Mouse (Mus musculus) kidney, postnatal 0 days (tissue): ENCODE data around the gene Svopl. TPM values are rescaled to one million over a fixed set of nuclear protein-coding genes. Genes with fewer than 3 reads are reported as not detected.

Experiments used
- ATAC-seq: fragments of 200-750 bp; cut with Nextera tagmentation; replicated peaks from 2 replicates; pipeline ENCODE4 v1.8.0; 2017; ENCODE audit warnings: low read depth, moderate number of reproducible peaks, moderate TSS enrichment, moderate library complexity; ENCODE audit not compliant: low FRiP score
- DNase-seq: peaks from one replicate; pipeline ENCODE4 v3.0.0-alpha.2; 2016; ENCODE audit warnings: low spot score
- H3K27ac ChIP-seq: fragments of 300-500 bp; sonication (generic); 2 replicates; pipeline ENCODE4 v1.5.1; 2014; ENCODE audit warnings: mild to moderate bottlenecking
- H3K27me3 ChIP-seq: fragments of 300-500 bp; sonication (generic); 2 replicates; pipeline ENCODE4 v1.6.1; 2014; ENCODE audit warnings: low read length, mixed read lengths; ENCODE audit not compliant: insufficient read depth
- H3K36me3 ChIP-seq: fragments of 300-500 bp; sonication (generic); 2 replicates; pipeline ENCODE4 v1.6.1; 2014; ENCODE audit warnings: low read length, mixed read lengths; ENCODE audit not compliant: insufficient read depth
- H3K4me1 ChIP-seq: fragments of 300-500 bp; sonication (generic); replicated peaks from 2 replicates; pipeline ENCODE4 v1.6.1; 2014; ENCODE audit warnings: antibody characterized with exemption, low read length, mixed read lengths; ENCODE audit not compliant: insufficient read depth
- H3K4me2 ChIP-seq: fragments of 300-500 bp; sonication (generic); 2 replicates; pipeline ENCODE4 v1.6.1; 2014; ENCODE audit warnings: mild to moderate bottlenecking, low read length, moderate library complexity, mixed read lengths
- H3K4me3 ChIP-seq: fragments of 300-500 bp; sonication (generic); replicated peaks from 2 replicates; pipeline ENCODE4 v1.5.1; 2014; ENCODE audit warnings: low read depth, low read length
- H3K9ac ChIP-seq: fragments of 300-500 bp; sonication (generic); 2 replicates; pipeline ENCODE4 v1.6.1; 2014; ENCODE audit warnings: low read depth, low read length
- H3K9me3 ChIP-seq: fragments of 300-500 bp; sonication (generic); replicated peaks from 2 replicates; pipeline ENCODE4 v1.6.1; 2016; ENCODE audit warnings: low read length, inconsistent platforms, mixed read lengths
- CTCF ChIP-seq: IDR thresholded peaks from 2 replicates; pipeline ENCODE4 v1.5.1; 2016; ENCODE audit warnings: antibody characterized with exemption, low read depth, mild to moderate bottlenecking, moderate library complexity
- WGBS: fragments of 180-500 bp; shearing (Covaris S2); extraction: QIAGEN DNeasy Blood & Tissue Kit; methylation state at CpG from one replicate; pipeline ENCODE4 v1.1.7; 2014; 5-methylcytosine and 5-hydroxymethylcytosine counted together
- polyA plus RNA-seq: library from polyadenylated mRNA; unstranded; fragments of >200 nt; fragmentation: Nextera tagmentation; extraction: Ambion mirVana; gene quantifications from 2 replicates; pipeline ENCODE4 v1.2.1, GENCODE M21; 2015

The Svopl gene
- polyA plus RNA-seq, 1 experiment from 2014 or later = 16.8 TPM

DNA sequence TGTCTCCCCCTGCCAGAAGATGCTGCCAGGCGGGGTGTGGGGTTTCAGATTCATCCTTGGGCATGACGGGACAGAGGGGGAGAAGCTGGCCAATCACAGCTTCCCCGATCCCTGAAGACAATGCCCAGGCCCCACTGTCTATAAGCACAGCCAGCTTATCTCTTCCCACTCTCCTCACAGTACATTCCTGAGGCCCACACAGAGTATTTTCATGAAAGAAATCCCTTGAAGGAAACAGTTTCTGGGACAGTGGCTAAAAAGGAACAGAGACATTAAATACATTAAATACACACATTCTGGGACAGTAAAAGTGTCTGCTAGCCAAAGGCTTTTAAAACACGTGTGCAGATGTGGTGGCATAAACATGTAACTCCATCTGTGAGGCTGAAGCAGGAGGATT lies 33.6 kb upstream of the Svopl start:
- no peak for TF ChIP-seq CTCF
- no peaks in the 10 kb centered on the region for H3K27me3 ChIP-seq
- no peak overlapping the region for H3K27ac ChIP-seq
- H3K36me3 ChIP-seq = no peaks in the 10 kb centered on the region
- H3K4me1 ChIP-seq = 0 out of 2 replicates have a peak, but pooled peaks cover 7% of the 10 kb centered on the region
- ATAC-seq (no peak), DNase-seq (no peak)
- H3K9me3 ChIP-seq = no peaks in the 10 kb centered on the region
- no peak overlapping the region for H3K4me3 ChIP-seq
- no peak overlapping the region for H3K9ac ChIP-seq
- no peak overlapping the region for H3K4me2 ChIP-seq
- 79% methylated on average over 4 of the region's 4 CpGs for WGBS

DNA sequence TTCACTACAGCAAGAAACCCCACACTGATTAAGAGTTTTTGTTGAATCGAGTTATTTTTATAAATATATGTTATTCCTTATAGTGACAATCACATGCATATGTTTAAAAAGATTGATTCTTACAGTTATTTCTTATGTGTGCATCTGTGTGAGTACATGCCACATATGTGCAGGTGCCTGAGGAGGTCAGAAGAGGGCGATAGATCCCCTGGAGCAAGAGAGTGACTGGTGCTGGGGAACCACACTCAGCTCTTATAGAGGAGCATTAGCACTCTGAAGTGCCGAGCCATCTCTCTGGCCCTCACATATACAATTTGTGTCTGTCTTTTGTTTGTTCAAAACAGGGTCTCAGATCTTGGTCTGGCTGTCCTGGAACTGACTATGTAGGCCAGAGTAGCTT lies 26.8 kb upstream of the Svopl start:
- no peak overlapping the region for H3K27ac ChIP-seq
- no peaks in the 10 kb centered on the region for H3K27me3 ChIP-seq
- 91% methylated on average over 3 of the region's 3 CpGs for WGBS
- H3K4me1 ChIP-seq = peaks cover 3% of the 10 kb centered on the region; the same call in 1 of the 2 replicates
- no peaks in the 10 kb centered on the region for H3K9me3 ChIP-seq
- no peak for DNase-seq
- no peak; the same call in 1 of the 2 replicates for TF ChIP-seq CTCF
- no peak overlapping the region for H3K4me3 ChIP-seq
- ATAC-seq = no peak
- no peak overlapping the region for H3K4me2 ChIP-seq
- no peaks in the 10 kb centered on the region for H3K36me3 ChIP-seq
- no peak overlapping the region for H3K9ac ChIP-seq

GRCm38 (mm10) chr6:38072137-38072796 lies 25.5 kb upstream of the Svopl start:
- H3K27me3 ChIP-seq = no peaks in the 10 kb centered on the region

DNA sequence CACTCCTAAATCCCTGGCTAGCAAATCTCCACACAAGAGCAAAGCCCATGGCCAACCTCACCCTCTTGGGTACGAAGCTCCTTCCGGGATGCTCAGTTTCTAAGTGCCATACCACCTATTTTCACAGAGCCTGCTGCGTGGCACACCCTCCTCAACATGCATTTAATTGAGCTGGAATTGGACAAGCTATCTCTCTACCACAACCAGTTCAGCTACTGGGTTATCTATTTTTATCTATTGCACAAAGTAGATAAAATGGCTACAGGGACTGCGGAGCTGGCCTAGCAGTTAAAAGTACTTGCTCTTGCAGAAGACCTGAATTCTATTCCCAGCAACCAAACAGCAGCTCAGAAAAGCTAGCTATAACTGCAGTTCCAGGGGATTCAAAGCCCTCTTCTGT lies 24.5 kb upstream of the Svopl start:
- Histone ChIP-seq H3K36me3 (no peaks in the 10 kb centered on the region), H3K4me3 (no peak overlapping the region), H3K27me3 (no peaks in the 10 kb centered on the region), H3K9ac (no peak overlapping the region), H3K4me2 (no peak overlapping the region), H3K4me1 (peaks cover 3% of the 10 kb centered on the region; the same call in 1 of the 2 replicates), H3K9me3 (no peaks in the 10 kb centered on the region), H3K27ac (no peak overlapping the region)
- WGBS = 93% methylated on average over 4 of the region's 4 CpGs
- TF ChIP-seq CTCF = no peak
- no peak for DNase-seq
- ATAC-seq = no peak

More at GRCm38 (mm10) chr6:38072137-38072796, 25.5 kb upstream of the Svopl start:
- H3K4me1 ChIP-seq = peaks cover 3% of the 10 kb centered on the region; the same call in 1 of the 2 replicates
- DNase-seq = peak; percentile 50
- WGBS = 48% methylated on average over 5 of the region's 5 CpGs
- H3K4me2 ChIP-seq = no peak overlapping the region
- no peak overlapping the region for H3K9ac ChIP-seq
- ATAC-seq = peak; percentile 96
- H3K27ac ChIP-seq = peak overlapping the region; percentile 82
- H3K9me3 ChIP-seq = no peaks in the 10 kb centered on the region
- no peak overlapping the region for H3K4me3 ChIP-seq
- H3K36me3 ChIP-seq = no peaks in the 10 kb centered on the region
- TF ChIP-seq CTCF = no peak

GRCm38 (mm10) chr6:38066215-38066614 lies 19.4 kb upstream of the Svopl start:
- no peak overlapping the region for H3K27ac ChIP-seq
- no peaks in the 10 kb centered on the region for H3K4me1 ChIP-seq
- H3K9ac ChIP-seq = no peak overlapping the region
- H3K36me3 ChIP-seq = no peaks in the 10 kb centered on the region
- H3K9me3 ChIP-seq = no peaks in the 10 kb centered on the region; the same call in 1 of the 2 replicates
- TF ChIP-seq CTCF = peak; percentile 91
- no peak overlapping the region for H3K4me3 ChIP-seq
- WGBS = 3% methylated on average over 5 of the region's 5 CpGs
- no peak overlapping the region for H3K4me2 ChIP-seq
- DNase-seq (peak; percentile 91), ATAC-seq (peak; percentile 79; the same call in 1 of the 2 replicates)
- no peaks in the 10 kb centered on the region for H3K27me3 ChIP-seq

GRCm38 (mm10) chr6:38065501-38066122 lies 18.8 kb upstream of the Svopl start:
- no peaks in the 10 kb centered on the region for H3K4me1 ChIP-seq
- H3K9ac ChIP-seq = no peak overlapping the region
- WGBS = 67% methylated on average over 11 of the region's 11 CpGs
- DNase-seq (no peak), ATAC-seq (no peak; the same call in 1 of the 2 replicates)
- H3K36me3 ChIP-seq = no peaks in the 10 kb centered on the region
- H3K27ac ChIP-seq = no peak overlapping the region
- H3K4me3 ChIP-seq = no peak overlapping the region
- no peaks in the 10 kb centered on the region; the same call in 1 of the 2 replicates for H3K9me3 ChIP-seq
- H3K27me3 ChIP-seq = no peaks in the 10 kb centered on the region
- no peak overlapping the region for H3K4me2 ChIP-seq
- no peak for TF ChIP-seq CTCF
